Mouse (Mus musculus): ENCODE measurements around the gene Itprip. TPM values are rescaled to one million over a fixed set of nuclear protein-coding genes. Genes with fewer than 3 reads are reported as not detected.
A peak's percentile ranks its signal among the peaks of the same experiment; 100 is the strongest.

Itprip gene
- under 1 TPM; 0.75 to 0.99 TPM for total RNA-seq (2021)
- long read RNA-seq, experiment 1 = 0 reads
- long read RNA-seq, experiment 2, partial matches to known transcripts = 0 of 3 reads
- long read RNA-seq, experiment 2, other reads (novel, unspliced or antisense) = 3 of 3 reads

DNA sequence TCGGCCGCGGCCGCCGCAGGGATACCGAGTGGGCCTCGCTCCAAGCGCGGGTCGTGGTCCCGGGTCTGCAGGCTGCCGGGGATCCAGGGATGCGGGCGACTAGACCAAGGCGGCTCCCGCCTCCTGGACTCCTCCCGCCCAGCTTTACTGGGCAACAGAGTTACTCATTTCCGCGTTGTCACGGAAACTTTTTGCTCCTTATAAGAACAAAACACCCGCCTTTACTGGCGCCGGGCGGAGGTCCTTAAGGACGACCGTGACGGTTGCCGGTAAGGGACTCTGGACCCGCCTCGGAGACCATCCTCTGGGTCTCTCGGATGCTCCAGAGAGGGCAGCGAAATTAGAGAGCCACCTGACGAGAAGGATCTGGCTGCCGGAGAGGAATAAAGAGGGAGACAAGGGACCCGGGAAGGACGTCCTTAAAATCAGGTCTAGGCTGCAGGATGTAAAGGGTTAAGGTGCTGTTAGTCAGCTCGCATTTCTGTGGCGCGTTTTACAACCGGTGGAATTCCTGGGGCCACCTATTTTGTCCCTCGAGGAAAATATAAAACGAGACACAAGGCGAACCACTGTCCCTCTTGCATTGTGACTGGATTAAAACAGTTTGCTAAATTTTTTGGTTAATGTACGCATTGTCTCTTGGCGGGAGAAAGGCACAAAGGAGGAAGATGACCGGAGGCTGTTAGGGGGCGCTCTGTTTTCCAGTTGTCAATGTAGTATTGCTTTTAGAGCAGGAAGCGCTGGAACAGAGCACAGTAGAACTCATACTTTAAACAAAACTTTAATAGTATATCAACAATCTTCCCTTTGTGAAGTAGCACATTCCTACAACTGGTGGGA, at the start of gene Itprip, which contains the start of gene Cfap43:
Gene Itprip, minus strand, starts transcription at position 174 of the 840 bp plus-strand sequence.
Gene Cfap43, minus strand, starts transcription at position 162 of the 840 bp plus-strand sequence.
- TF ChIP-seq CTCF (IDR thresholded peaks at IDR 0.05) = peak; percentile 54
- intact Hi-C loops (cut with DNase I) = no loop called here
- DNase-seq = peak; percentile 80
- Histone ChIP-seq H3K4me3 (peak within 1 kb of the TSS; percentile 81), H3K27ac (peak within 1 kb of the TSS; percentile 90)

DNA sequence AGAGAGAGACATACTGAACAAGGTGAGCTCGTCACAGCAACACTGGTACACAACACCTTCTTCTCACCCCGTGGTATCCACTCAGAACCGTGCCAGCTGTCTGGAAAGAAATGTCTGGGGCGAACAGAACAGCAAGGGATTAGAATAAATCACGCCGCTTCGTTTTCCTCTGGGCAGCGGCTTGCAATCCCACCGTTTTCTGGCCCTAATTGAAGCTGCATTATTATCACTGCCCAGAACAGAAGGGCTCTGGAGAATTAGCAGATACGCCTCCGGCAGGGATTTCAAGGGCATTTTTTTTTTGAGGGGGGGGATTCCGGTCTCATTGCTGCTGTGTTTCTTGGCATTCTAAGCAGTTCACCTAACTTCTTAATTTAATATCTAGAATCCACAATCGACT, 39.1 kb upstream of the Itprip start:
- no peak for DNase-seq
- Histone ChIP-seq H3K4me3 (no peak overlapping the region), H3K27ac (no peak overlapping the region)
- no peak for TF ChIP-seq CTCF (IDR thresholded peaks at IDR 0.05)
- intact Hi-C loops (cut with DNase I) = no loop called here

DNA sequence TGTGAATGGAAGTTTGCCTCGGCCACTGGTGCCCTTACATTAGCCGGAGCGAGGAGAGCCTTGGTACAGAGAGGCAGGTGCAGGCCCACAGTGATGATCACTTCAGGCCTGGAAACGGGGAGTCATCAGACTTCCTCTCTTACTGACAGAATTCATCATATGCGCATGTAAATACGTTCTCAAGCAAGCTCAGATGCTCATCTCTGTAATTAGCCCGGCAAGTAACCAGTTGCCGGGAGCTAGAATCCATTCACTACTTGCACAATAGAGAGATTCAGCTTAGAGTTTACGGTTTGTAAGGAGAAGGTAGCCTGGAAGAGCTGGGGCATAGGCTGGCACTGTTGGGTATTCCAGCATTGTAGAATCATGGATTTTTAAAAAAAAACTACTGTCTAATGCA, 34.1 kb upstream of the Itprip start:
- no peak overlapping the region for H3K27ac ChIP-seq
- no peak for DNase-seq
- H3K4me3 ChIP-seq = no peak overlapping the region
- TF ChIP-seq CTCF (IDR thresholded peaks at IDR 0.05) = no peak
- intact Hi-C loops (cut with DNase I) = no loop called here

DNA sequence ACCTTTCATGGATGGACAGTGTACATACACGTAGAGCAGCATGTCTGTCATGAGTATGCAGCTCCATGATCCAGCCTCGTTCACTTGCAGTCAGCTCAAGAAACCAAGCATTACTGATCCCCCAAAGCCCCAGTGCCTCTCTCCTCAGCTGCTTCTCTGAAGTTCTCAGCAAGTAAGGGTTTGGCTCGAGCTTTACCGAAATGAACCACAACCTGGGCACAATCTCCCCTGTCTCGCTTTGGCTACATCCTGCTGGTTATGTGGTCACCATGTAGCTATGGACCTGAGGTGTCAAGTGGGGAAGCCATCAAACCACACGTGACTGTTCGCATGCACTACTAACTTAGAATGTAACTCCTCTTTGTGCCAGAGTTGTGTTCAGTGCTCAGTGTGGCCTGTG, 31.8 kb upstream of the Itprip start:
- Histone ChIP-seq H3K27ac (no peak overlapping the region), H3K4me3 (no peak overlapping the region)
- no peak for DNase-seq
- no peak for TF ChIP-seq CTCF (IDR thresholded peaks at IDR 0.05)
- intact Hi-C loops (cut with DNase I) = no loop called here

DNA sequence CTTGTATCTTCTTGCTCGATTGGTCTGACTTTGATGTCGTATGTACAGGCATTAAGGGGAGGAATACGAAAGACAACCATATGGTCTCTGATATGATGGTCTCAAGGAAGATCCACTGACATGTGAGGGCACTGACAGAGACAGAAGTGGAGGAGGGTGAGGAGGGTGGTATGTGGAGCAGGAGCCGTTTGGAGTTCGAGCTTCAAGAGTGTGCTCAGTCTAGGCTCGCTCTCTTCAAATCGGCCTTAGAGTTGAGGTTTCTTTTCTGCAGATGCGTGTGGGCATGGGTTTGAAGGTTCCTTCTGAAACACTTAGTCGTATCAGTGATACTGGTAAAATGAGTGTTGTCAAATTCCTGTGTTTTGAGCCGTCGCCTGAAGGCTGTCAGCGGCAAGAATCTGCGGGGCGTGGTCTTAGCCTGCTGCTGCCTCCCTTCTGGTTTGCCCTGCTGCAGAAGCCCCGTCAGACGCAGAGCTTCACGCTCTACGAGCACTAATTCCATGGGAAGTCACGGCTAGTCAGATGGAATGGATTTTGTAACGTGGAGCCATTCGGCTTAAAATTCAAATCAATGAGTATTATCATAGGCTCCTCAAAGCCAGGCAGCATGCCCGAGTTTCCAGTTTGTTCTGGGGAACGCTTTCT, 27.8 kb upstream of the Itprip start:
- DNase-seq = no peak
- intact Hi-C loops (cut with DNase I) = no loop called here
- no peak overlapping the region for H3K4me3 ChIP-seq

DNA sequence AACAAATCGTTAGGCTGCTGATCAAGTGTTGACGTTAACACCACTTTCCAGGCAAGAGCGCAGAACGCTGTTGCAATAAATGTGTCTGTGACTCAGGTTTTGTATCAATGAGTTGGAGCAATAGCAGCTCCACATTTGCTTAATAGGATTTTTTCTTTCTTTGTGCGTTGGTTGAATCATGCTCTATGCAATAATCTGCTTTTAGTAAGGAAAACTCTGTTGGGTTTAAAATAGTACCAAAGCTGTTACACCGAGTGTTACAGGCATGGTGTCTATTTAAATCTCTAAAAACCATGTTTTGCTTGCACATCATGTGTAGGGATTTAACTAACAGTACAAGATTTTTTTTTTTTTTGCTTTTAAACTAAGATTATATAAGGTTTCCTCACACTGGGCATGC, 20.3 kb upstream of the Itprip start:
- no peak for DNase-seq
- Histone ChIP-seq H3K4me3 (no peak overlapping the region), H3K27ac (no peak overlapping the region)
- no peak for TF ChIP-seq CTCF (IDR thresholded peaks at IDR 0.05)
- intact Hi-C loops (cut with DNase I) = no loop called here

More for the DNA sequence above, 27.8 kb upstream of the Itprip start:
- no peak for TF ChIP-seq CTCF (IDR thresholded peaks at IDR 0.05)
- no peak overlapping the region for H3K27ac ChIP-seq

DNA sequence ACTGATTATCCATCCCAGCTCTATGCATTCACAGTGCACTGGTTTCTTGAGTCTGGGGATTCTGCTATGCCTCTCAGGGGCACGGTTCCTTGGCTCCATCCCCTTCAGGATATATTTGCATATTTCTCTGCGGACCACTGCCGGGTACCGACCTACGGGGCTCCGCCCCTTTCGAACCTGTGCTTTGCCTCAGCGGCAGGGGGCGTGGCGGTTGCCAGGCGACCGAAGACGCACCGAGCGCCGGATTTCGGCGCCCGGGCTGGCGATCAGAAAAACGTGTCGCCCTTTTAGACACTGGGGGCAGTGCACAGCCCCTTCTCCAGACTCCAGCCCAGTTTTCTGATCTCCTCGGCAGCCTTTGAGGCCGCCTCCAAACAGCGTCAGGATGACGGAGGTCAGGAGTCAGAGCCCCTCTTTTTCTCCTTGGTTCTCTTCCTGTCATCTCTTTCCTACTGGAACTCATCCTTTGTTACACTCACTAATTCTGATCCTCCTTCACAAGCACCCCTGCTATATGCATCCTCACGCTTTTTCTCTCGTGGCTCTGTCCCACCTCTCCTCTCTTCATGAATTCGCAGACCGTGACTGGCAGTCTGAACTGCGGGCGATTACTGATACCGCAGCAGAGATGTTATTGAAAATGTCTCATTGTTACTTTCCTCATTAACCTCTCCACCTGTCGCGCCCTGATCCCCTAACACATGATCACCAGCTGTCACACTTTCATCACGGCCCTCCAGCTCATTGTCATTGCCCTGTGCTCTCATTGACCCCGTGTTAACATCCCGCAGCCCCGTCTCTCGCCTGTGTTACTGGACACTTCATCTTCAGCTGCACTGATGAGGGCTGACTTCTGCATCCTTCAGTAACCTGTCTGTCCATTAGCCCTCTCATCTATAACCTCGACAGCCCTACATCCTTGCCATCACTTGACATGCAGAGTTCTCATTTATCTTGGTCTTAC, 18.6 kb upstream of the Itprip start, which contains the start of gene Cfap58:
Gene Cfap58, plus strand, starts transcription at position 233 of the 964 bp plus-strand sequence.
- intact Hi-C loops (cut with DNase I) = no loop called here
- H3K4me3 ChIP-seq = peak within 1 kb of the TSS; percentile 65
- H3K27ac ChIP-seq = no peak within 1 kb of the TSS
- peak; percentile 45 for DNase-seq
- TF ChIP-seq CTCF (IDR thresholded peaks at IDR 0.05) = no peak; the same call in 1 of the 2 replicates

DNA sequence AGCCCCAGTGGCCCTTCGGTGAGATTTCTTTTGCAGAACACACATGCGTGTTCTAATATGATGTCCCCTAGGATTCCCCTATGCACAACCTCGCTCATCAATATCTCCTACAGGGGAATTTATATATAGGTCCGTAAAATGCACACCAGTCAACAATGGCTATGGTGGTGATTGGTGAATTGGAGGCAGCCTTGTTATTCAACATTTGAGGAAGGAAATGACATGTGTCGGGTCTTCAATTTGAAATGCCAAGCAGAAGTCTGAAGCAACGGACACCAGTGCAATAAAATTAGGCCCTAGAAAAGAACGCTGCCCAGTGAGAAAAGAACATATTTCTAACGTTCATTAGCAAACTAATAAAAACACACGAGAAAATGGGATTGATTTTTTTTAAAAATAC, 17.8 kb upstream of the Itprip start:
- Histone ChIP-seq H3K4me3 (peak overlapping the region; percentile 65; the same call in 1 of the 2 replicates), H3K27ac (no peak overlapping the region)
- no peak for TF ChIP-seq CTCF (IDR thresholded peaks at IDR 0.05)
- no peak for DNase-seq
- intact Hi-C loops (cut with DNase I) = no loop called here

DNA sequence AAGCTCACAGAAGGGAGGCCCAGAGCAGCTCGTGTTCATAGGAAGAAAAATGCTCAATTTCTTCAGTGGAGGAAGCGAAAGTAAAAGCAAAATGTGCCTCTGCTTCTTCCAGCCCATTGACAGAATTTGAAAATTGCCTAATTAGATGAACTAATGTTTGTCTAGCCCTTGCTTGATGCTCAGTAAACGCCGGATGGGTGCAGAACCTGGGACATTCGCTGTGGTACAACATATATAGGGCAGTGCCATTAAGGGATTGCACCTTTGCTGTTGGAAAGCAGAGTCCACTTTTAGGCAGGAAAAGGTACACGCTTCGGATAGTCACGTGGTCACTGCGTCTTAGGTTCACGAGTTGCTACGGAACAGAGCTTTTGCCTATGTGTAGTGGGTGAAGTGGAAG, 17.4 kb upstream of the Itprip start:
- no peak for DNase-seq
- Histone ChIP-seq H3K4me3 (no peak overlapping the region), H3K27ac (no peak overlapping the region)
- intact Hi-C loops (cut with DNase I) = no loop called here
- no peak for TF ChIP-seq CTCF (IDR thresholded peaks at IDR 0.05)

DNA sequence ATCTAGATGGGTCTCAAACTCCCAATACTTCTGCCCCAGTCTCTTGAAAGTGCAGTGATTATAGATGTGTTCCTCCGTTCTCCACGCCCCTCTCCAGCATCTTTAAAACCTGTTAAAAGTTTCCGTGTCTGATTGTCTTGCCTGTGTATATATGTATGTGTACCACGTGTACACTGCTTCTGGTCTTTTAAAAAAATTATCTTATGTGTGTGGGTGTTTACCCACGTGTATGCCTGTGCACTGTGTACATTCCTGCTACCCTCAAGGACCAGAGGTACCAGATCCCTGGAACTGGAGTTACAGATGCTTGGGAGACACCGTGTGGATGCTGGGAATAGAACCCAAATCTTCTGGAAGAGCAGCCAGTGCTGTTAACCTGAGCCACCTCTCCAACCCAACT, 16.4 kb upstream of the Itprip start:
- DNase-seq = no peak
- intact Hi-C loops (cut with DNase I) = no loop called here
- Histone ChIP-seq H3K27ac (no peak overlapping the region), H3K4me3 (no peak overlapping the region)
- no peak for TF ChIP-seq CTCF (IDR thresholded peaks at IDR 0.05)

DNA sequence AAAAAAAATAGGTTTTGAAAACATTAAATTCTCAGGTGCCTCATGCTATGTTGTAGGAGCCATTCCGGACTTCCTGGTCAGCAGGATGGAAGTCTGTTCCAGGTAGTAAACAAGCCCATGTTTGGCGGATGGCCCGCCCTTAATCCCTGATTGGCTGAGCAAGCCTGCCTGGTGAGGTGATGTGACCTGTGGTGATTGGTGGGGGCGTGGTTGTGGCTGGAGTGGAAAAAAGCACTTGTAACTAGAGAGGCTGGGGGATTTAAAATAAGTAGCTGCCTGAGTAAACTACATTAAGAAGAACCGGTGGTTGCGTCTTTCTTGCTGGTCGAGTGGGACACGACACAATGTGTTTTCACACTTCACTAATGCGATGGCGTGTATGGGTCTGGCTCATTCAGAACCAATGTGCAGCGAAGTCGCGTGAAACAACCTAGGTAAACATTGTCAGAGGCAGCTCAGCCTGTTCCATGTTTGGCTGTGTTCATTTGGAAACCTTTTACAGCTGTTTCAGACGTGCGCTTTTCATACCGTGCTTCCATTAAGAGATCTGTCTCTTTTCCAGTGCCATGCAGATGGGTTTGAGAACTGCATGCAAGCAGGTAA, 15.6 kb upstream of the Itprip start:
- intact Hi-C loops (cut with DNase I) = no loop called here
- DNase-seq = no peak
- Histone ChIP-seq H3K4me3 (no peak overlapping the region), H3K27ac (no peak overlapping the region)
- TF ChIP-seq CTCF (IDR thresholded peaks at IDR 0.05) = no peak

DNA sequence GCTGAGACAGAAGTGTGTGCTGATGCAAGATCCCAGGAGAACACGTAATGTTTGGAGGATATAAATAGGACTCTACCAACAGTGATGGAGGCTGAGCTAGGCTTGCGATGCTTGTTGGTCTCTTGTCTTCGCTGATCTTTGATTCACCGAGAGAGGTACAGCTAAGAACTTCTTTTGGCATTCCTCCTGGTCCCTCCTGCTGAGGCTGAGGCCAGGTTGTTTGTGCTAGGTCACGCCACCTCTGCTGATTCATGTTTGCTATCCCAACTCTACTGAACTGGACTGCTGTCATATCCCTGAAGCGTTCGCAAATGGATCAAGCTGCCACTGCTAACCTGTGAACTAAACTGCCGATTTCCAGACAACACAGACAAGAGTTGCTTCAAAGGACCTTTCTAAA, 15.0 kb upstream of the Itprip start:
- H3K4me3 ChIP-seq = no peak overlapping the region
- intact Hi-C loops (cut with DNase I) = no loop called here
- TF ChIP-seq CTCF (IDR thresholded peaks at IDR 0.05) = no peak
- no peak overlapping the region for H3K27ac ChIP-seq
- DNase-seq = no peak
